Mouse (Mus musculus): Measurements from ENCODE around the gene Bahcc1.

Gene Bahcc1

DNA sequence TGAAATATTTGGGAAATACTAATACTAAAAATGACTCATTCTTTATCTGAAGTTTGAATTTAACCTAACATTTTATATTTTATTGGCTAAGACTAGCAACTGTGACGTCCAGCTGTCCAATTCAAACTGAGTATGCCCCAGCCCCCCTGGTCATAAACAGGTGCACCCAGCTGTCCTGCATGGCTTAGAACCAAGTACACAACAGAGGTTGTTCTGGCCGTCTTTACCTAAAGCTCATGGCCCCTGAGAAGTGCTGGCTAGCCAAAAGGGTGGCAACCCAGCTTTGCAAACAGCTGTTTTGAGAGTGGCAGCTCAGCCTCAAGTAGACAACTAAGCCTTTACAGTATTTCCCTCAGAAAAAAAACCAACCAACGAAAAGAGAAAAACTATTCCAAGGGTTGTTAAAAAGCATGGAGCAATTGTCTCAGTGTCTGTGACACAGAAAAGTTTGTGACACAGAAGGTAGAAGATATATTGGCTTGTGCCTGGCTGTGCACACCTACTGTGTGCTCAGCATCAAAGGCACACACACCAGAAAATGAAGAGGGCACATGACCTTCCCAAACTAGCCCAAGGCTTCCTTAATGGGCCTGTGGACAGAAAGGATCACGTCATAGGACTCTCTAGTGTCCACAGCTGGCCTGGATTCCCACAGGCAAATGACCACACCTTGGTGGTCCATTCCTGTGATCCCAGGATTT, 65.8 kb downstream of the Bahcc1 start:
- no peak for DNase-seq

DNA sequence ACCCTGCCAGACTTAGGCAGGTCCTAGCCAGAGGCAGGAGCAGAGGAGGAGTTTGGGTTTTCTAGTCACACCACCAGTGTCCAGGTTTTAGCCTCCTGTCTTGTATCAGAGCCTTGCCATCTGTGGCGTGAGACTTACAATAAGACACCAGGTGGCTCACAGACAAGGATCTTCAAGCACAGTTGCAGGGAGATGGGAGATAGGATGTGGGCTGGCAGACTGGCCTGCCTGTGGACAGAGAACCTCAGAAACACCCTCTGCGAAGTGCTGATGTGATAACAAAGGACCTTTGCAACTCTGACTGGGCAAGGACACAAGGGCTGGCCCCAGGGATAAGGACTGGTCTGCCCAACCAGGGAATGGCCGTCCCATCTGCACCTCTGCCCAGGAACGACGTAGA, 66.7 kb downstream of the Bahcc1 start:
- no peak for DNase-seq

DNA sequence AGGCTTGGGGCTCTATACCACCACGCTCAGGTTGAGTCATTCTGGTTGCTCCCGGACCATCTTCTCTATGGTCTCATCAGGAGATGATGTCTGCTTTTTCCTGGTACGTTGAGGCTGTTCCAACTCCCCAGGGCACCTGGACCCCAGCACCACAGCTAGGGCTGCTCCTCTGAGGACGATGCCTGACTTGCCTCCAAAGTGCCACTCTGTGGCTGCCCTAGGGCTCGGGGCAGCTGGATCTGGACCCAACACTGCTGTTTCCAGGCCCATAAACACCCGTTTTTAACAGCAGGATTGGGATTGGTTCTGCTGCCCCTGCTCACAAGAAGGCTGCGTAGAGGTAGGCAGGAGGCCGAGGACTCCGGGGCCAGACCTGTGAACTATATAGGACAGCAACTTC, 70.4 kb downstream of the Bahcc1 start:
- DNase-seq: no peak

DNA sequence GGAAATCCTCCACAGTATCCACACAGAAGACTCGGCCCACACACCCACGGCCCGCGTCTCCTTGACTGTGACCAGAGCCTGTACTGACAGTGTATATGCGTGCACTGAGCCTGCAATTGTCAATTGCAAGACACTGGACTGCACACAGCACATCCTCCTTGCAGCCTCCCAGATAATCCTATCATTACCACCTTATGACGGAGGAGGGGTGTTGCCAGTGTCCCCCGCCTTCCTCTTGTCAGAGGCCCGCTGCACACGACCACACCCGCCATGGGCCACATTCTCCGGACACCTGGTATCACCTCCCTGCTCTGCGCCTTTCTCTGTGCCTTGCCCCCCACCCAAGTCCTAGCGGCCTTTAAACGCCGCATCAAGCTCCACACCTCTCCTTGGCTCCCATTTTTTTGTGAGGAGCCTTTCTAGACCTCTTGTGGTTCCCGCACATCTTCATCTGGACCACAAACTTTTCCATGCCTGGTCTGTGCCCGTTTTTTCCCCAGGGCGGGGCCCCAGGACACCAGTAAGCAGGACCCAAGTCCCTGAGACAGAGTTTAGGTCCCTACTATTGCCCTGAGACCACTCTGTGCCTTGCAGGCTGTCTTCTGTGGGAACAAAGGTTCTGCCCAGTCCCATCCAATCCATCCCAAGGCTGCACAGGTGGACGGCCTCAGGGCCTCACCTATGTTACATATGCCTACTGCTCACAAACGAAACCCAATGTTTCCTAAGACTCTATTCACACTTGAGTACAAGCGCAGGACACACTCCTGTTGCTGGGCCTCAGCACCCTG, 71.0 kb downstream of the Bahcc1 start:
- no peak for DNase-seq

DNA sequence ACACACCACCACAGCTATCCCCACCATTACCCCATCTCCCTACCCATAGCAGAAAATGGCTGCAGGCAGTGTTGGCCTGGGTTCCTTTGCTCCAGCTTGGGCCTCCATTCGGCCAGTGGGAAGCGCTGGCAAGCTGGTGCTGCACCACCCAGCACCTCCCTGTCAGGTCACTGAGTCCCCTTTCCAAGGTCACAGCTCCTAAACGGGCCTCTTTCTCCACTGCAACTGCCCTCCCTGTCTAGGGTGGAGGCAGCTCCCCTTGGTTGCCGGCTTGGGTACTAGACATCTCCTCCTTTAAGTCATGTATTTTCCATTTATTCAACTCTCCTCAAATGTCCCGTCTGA, 71.6 kb downstream of the Bahcc1 start:
- no peak for DNase-seq

DNA sequence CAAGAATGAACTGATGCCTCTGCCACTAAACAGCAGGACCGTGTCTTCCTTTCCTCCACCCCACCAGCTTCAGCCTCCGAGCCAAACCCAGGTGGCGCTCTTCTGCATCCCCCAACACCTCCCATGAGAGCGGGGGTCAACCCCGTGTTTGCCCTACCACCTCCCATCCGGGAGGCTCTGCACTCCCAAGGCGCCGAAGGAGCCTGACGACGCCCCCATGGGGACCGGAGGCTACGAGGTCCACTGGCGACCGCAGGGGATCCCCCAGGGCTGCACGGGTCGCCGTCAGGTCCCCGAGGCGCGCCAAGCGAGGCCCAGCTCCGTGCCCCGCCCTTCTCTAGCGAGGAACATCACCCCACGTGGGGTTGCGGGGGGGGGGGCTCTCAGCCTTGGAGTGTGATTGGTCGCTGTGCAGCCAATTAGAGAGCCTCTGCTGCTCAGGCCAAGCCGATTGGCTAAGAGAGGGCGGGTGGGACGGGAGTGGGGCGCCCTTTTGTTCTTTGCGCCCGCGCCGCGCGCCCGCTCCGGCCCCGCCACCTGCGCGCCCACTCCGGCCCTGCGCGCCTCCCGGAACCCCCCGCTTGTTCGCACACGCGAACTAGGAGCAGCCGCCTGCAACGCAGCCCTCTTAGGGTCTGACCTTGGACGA, 72.3 kb downstream of the Bahcc1 start:
- DNase-seq: peak; percentile 93 to 94

DNA sequence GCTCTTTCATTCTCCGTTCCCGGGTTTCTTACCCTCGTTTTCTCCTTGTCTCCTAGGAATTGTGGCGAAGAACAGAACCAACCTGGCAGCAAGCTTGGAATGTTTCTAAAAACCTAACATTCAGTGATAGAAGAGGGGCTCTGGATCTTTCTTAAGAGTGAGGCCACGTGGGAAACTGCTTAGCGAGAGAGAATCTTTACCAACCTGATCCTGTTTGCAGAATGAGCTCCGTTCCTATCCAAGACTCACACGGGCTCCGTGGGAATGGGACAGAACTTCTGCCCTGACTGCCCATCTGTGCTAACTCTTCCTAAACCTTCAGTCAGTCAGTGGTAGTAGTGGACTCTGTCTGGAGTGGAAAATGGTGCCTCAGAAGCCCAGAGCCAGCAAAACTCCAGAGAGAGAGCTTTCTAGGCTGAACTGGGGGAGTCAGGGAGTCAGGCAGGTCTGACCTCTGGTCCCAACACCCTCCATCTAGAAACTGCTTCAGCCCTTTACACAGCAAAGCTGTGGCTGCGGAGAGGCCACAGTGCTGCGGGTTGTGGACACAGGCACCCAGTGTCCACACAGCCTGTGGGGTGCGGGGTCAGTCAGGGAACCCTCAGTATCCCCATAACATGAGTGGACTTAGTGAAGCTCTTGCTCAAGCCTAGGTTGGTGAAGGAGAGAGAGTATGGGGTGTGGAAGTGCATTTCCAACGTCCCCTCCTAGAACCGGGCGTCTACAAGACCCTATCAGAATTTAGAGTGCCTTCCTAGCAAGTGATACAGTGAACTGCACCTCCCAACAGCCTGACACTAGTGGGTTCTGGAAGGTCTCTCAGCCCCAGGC, 73.0 kb downstream of the Bahcc1 start:
- no peak for DNase-seq

DNA sequence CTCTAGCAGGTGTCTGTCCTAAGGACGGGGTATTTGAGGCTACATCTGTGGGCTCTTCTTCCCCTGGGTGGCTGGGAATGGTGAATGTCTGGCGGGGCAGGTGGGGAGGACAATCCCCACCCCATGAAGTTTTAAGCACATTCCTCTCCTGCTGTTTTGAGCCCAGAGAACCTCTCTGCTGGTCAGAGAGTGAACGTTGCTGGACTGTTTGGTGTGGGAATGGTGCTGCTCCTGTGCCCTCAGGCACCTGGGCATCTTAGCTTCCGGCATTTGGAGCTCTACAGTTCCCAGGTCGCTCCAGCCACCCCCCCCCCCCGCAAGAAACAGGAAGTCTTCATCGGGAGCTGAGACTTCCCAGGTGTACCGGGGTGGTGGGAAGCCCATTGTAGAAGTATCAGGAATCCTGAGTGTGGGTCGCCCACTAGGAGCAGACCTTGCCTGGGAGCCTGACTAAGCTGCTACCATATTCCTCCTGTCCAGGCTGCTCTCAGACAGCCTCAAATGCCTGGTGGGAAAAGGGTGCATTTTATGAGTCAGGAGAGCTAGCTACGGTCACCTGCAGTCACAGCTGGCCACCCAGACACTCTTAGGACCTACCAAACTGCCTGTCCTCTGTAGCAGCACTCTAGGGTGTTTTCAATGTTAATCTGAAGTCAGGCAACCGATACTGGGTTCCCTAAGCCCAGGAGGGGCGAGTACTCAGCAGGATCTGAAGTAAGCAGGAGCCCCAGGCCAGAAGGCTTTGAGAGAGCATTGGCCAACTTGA, 73.8 kb downstream of the Bahcc1 start:
- no peak for DNase-seq

DNA sequence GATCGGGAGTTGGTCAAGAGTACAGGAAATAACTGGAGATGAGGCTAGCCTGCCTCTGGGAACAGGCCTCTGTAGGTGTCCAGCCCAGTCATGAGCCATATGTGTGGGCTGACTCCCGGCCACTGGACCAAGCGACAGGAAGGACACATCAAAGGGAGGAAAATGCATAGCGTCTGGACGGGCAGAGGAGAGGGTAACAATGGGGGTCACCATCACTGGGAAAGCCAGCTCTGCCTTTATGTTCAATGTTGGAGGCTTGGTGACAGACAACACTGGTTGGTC, 74.3 kb downstream of the Bahcc1 start:
- DNase-seq: peak in 1 of 2 experiments; percentile 5

DNA sequence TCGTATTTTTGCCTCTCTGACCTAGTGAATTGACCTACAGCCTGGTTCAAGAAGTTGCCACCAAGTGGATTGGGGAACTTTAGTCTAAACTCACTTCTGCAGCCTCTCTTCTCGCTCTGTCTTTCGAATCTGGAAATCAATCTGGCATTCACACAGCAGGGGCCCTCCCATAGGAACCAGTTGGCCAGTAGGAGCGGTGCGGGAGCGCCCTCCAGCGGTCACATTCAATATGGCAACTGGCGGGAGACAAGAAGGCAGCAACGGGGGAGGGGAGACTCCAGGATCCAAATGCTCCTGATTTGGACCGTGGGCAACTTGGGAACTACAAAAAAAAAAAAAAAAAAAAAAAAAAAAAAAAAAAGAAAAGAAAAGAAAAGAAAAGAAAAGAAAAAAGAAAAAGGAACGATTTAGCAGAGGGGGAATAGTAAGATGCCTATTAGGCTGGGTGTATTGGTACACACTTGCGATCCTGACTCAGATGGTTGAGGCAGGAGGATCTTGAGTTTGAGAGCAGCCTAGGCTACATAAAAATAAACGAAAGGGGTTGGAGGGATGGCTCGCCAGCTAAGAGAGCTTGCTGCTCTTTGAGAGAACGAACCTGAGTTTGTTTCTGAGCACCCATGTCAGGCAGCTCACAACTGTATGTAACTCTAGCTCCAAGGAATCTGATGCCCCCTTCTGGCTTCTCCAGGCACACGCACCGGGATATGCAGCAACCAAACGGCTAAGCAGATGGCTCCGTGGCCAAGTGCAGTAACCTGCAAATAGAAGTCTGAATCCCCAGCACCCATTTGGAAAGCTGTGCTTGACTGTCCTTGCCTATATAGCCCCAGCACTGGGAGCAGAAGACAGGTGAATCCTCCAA, 75.1 kb downstream of the Bahcc1 start:
- DNase-seq: peak; percentile 97 to 99

DNA sequence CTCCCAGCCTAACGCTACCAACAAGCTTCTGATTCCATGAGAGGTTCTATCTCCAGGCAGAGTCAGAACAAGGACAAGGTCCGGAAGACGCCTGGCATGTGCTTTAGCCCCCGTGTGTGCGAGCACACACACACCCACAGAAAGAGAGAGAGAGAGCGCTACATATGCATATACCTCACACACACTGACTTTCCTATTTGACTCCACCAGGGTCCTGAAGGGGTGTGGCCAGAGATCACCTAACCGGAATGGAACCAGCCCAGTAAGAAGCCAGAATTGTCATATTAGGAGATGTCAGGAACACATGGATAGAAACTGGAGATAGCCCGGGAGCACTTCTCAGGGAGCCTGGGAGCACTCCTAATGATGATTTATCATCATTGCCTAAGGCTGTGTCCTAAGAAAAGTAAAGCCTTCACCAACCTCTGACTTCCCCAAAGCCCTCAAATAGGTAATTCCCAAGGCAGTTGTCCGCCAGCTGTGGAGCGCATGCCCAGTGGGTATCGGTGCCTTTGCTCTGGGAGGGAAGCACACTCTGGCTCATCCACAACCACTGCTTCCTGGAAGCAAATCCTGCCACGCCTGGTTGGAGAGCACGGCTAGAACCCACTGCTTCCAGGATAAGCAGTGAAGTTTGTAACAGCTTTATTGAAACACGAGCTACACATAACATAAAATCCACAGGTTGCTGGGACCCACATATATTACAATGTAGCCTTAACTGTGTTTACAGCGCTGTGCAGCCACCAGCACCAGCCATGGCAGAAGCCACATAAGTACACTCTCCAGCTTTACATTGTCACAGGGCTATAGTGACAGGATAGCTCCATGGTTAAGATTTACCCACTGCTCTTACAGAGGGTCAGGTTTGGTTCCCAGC, 75.9 kb downstream of the Bahcc1 start:
- no peak for DNase-seq

DNA sequence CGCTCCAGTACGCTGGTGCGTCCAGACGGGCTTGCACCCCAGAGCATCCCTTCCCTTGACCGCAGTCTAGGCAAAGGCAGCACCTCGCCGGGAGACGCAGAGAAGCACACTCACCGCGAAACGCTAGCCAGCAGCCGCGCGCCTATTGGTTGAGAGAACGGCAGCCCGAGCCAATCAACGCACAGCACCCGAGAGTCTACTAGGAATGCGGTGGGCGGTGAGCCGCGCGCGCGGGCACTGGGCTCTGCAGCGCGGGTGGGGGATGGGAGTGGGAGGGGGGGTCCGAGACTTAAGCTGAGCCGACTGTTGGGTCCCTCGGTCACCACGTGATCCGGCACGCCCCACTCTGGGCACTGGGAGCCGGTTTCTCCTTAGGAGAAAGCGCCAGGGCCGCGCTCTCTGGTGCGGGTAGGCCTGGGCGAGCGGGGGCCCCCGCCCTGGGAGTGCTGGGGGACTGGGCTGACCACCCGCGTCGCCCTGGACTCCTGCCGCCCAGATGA, 78.1 kb downstream of the Bahcc1 start:
- peak; percentile 94 to 95 for DNase-seq

DNA sequence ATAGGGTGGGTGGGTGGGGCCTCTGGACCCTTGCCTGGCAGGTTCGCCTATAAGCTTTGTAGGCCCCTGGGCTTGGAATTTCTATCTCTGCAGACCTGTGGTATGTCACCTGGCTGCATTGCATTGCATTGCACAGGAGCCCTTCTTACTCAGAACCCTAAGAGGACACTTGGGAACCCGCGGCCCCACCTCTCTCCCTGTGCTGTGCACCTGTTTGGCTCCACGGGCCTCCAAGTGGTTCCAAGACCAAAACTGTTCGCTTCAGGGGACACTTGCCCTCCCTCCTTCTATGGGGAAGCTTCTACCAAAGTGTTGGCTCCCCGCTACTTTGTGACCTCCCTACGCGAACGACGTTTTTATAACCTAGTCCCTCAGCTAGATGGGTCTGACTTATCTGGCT, 78.8 kb downstream of the Bahcc1 start:
- no peak for DNase-seq

DNA sequence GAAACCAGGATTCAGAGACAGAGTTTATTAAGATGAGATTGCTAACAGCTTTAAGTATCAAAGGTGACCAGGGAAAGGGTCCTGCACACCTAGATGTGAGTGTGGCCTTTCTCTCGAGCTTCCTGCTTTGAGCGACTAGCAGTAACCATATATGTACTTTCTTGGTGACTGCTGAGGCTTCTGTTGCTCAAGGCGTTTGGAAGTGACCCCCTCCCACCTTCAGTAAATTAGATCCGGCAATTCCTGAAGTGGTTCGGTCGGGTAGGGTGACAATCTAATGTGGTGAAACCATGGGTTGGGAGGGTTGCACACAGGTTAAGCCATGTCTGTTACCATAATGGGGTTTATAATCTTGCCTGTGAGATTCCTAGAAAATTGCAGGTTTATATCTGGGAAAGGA, 79.3 kb downstream of the Bahcc1 start:
- no peak for DNase-seq

DNA sequence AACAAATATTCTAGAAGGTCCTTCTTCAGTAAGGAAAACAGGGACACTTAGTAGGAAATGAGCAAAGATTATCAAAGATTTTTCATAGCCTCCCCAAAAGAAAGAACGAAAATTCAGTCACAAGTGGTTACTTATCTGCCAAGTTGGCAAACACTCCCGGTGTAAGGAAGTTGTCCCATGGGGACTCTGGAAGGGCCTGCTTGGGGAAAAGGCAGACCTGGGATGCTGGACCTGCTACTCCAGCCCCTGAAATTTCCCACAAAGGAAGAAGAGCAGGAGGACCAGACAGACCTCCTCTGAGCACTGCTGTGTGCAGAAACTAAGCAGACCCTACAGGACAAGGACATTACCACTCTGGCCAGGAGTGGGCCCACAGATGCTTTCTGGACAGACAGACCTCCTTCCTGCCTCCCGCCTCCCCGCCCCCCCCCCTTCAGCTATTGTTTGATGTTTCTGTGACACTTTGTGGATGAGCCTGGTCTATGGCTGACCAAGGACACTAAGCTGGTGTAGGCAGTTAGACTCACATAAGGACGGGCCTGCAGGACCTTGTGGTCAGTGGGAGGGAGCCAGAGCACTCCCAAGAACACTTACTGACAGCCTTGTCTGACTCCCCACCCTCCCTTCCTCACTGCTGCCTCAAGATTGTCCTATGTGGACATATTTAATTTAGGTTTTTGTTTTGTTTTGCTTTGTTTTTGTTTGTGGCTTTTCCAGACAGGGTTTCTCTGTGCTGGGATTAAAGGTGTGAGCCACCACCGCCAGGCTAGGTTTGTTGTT, 81.3 kb downstream of the Bahcc1 start:
- no peak for DNase-seq

DNA sequence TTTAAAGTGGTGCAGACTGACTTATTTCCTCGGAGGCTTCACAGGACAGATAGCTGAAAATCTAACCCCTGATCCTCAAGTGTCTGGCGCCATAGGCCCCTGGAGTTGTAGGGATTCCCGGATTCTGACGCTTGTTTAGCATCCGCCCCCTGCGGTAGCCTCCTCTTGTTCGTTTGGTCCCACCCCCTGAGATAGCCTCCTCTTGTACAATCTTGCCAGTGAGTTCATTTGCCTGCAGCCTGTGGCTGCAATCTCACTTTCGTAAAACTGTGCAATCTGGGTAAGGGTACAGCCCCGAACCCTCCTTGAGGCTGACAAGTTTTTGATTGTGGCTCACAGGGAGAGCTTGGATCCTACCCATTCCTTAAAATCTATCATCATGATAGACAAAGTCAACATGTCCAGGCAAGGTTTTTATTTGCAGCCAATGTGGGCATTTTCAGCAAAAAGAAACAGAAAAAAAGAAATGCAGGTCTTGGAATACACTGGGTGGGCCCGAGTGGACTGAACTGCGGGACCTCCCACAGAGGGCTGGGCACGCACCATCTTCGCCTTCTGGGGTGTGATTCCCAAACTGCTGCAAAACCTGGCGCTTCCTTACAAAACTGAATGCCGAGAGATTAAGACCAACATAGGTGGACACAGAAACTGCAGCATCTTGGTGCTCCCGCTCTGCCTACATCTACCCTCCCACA, 82.1 kb downstream of the Bahcc1 start:
- no peak for DNase-seq

DNA sequence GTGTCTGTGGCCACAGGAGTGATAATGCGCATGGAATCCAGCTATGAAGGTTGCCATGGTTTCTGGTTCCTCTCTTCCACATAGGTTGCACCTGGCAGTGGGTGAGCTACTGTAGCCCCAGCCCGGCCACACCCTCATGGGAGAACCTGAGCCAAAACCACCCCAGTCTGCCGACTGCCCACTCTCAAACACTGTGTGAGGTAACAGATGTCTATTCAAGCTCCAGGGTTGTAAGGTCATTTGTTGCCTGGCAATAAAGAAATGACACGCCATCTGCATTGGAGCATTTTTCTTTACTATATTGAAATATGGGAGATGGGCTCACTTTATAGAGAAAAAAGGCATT, 82.6 kb downstream of the Bahcc1 start:
- DNase-seq: no peak

DNA sequence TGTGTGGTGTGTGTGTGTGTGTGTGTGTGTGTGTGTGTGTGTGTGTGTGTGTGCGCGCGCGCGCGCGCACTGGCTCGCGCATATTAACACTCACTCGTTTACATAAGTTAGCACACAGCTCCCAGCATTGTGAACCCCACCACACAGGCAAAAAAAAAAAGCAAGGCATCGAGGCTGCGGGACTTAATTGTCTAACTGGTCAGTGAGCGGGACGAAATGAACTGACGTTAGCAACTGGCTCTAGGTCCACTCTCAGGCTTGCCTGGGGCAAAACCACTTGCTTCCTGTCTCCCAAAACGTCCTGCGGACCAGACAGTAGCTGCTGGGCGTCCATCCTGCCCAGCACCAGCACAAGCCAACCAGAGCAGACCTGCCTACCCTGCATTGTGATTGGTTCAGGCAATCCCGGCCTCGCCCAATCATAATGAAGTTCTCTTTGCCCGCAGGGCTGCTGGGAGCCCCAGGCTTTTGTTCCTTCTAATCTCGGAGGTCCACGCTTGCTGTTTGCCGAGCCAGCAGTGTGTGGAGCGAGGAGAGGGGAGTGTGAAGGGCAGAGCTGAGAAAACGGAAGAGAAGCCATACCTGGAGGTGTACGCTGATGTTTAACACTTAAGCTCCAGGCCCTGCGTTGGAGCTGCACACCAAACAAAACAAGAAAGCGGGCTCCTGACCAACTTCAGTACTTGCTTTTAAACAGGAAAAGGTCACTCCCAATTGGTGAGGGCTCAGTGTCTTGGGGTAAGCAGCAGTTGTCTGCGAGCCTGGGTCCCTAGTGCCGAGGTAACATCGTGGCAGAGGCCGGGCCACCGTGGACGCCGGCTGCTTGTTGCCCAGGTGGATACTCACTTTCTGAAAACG, 83.3 kb downstream of the Bahcc1 start:
- DNase-seq: peak; percentile 92 to 97

Data from kidney, postnatal 36 days (tissue).